Mouse (Mus musculus) MEL (cell line): ENCODE results near the gene Adsl.

Source experiments
- CHD1 ChIP-seq: IDR thresholded peaks from 2 replicates; pipeline ENCODE4 v1.6.1; 2012; ENCODE audit warnings: low read depth, mild to moderate bottlenecking, inconsistent platforms, low read length, improper control_type of control experiment
- CTCF ChIP-seq, 3 experiments: IDR thresholded peaks in 2 of 3; conservative IDR thresholded peaks in 1 of 3; 2 replicates each; pipeline ENCODE4 v1.5.1; 2011 to 2012; ENCODE audit warnings: low read length in 3 of 3, low read depth in 2 of 3, mild to moderate bottlenecking in 2 of 3, improper control_type of control experiment in 1 of 3, inconsistent platforms in 1 of 3, mixed read lengths in 1 of 3, moderate library complexity in 1 of 3; ENCODE audit not compliant: control insufficient read depth in 1 of 3, insufficient read depth in 1 of 3, poor library complexity in 1 of 3, severe bottlenecking in 1 of 3
- E2F4 ChIP-seq: IDR thresholded peaks from 2 replicates; pipeline ENCODE4 v1.6.1; 2011; ENCODE audit warnings: low read depth, low read length, improper control_type of control experiment, borderline replicate concordance
- ELF1 ChIP-seq: IDR thresholded peaks from 2 replicates; pipeline ENCODE4 v1.6.1; 2014; ENCODE audit warnings: low read depth, mild to moderate bottlenecking, inconsistent platforms, low read length, improper control_type of control experiment, moderate library complexity
- EP300 ChIP-seq, 2 experiments: IDR thresholded peaks; 2 replicates each; pipeline ENCODE4 v1.6.1; 2011; ENCODE audit warnings: improper control_type of control experiment in 2 of 2, low read length in 2 of 2, low read depth in 1 of 2, mild to moderate bottlenecking in 1 of 2
- ETS1 ChIP-seq: IDR thresholded peaks from 2 replicates; pipeline ENCODE4 v1.6.1; 2012; ENCODE audit warnings: low read depth, mild to moderate bottlenecking, inconsistent platforms, low read length, improper control_type of control experiment, moderate library complexity
- KAT2A ChIP-seq: conservative IDR thresholded peaks from 2 replicates; pipeline ENCODE4 v1.6.1; 2012; ENCODE audit warnings: low read depth, low read length, improper control_type of control experiment, inconsistent platforms
- MAFK ChIP-seq: IDR thresholded peaks from 2 replicates; pipeline ENCODE4 v1.6.1; 2011; ENCODE audit warnings: low read depth, mild to moderate bottlenecking, low read length, improper control_type of control experiment, borderline replicate concordance
- POLR2A ChIP-seq, 2 experiments: IDR thresholded peaks; 2 replicates each; pipeline ENCODE4 v1.6.1; 2011 to 2012; ENCODE audit warnings: low read length in 2 of 2, mild to moderate bottlenecking in 2 of 2, control low read depth in 1 of 2, improper control_type of control experiment in 1 of 2, low read depth in 1 of 2, moderate library complexity in 1 of 2; ENCODE audit not compliant: control insufficient read depth in 1 of 2, insufficient read depth in 1 of 2, poor library complexity in 1 of 2
- RCOR1 ChIP-seq: IDR thresholded peaks from 2 replicates; pipeline ENCODE4 v1.6.1; 2012; ENCODE audit warnings: low read depth, mild to moderate bottlenecking, inconsistent platforms, low read length, improper control_type of control experiment
- TBP ChIP-seq: IDR thresholded peaks from 2 replicates; pipeline ENCODE4 v1.8.0; 2011; ENCODE audit warnings: low read depth, low read length, improper control_type of control experiment
- UBTF ChIP-seq: IDR thresholded peaks from 2 replicates; pipeline ENCODE4 v1.6.1; 2012; ENCODE audit warnings: low read depth, mild to moderate bottlenecking, inconsistent platforms, low read length, improper control_type of control experiment, moderate library complexity, borderline replicate concordance; ENCODE audit not compliant: insufficient read depth
- ZC3H11A ChIP-seq: IDR thresholded peaks from 2 replicates; pipeline ENCODE4 v1.6.1; 2012; ENCODE audit warnings: low read depth, mild to moderate bottlenecking, inconsistent platforms, low read length, improper control_type of control experiment
- ZKSCAN1 ChIP-seq: IDR thresholded peaks from 2 replicates; pipeline ENCODE4 v1.6.1; 2012; ENCODE audit warnings: low read depth, mild to moderate bottlenecking, inconsistent platforms, low read length, improper control_type of control experiment, moderate library complexity

DNA sequence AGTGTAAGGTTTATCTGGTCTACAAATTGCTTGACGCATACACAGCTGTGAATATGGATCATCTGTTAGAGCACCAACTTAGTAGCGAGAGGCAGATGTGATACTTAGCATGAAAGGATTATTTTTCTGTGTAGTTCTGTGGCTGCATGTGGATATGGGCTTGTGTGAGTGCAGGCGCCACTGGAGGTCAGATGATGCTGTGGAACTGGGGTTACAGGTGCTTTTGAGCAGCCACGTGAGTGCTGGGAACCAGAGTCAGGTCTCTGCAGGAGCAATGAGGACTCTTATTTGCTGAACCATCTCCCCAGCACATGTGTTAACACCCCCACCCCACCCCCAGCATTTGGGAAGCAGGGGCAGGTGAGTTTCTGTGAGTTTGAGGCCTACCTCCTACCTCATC is 1.1 kb downstream of the Adsl start:
- no peak for TF ChIP-seq ELF1
- TF ChIP-seq E2F4, result no peak
- no peak for TF ChIP-seq POLR2A (IDR thresholded peaks at IDR 0.05; ENCODE audit: control insufficient read depth in 1 of 2, insufficient read depth in 1 of 2, low read depth in 1 of 2, low read length in 2 of 2, poor library complexity in 1 of 2)
- TF ChIP-seq ZKSCAN1, result no peak
- no peak for TF ChIP-seq MAFK
- TF ChIP-seq EP300 (IDR thresholded peaks at IDR 0.05; ENCODE audit: low read depth in 1 of 2, low read length in 2 of 2), result no peak
- no peak for TF ChIP-seq CTCF (IDR thresholded peaks at IDR 0.05 in 2 of 3, conservative IDR thresholded peaks at IDR 0.05 in 1 of 3; ENCODE audit: control insufficient read depth in 1 of 3, insufficient read depth in 1 of 3, low read depth in 2 of 3, low read length in 3 of 3, poor library complexity in 1 of 3, severe bottlenecking in 1 of 3)
- TF ChIP-seq KAT2A, result no peak
- TF ChIP-seq ZC3H11A, result no peak
- peak; percentile 41; the same call in 1 of the 2 replicates for TF ChIP-seq ETS1
- no peak for TF ChIP-seq TBP
- no peak for TF ChIP-seq UBTF
- TF ChIP-seq RCOR1, result no peak
- TF ChIP-seq CHD1, result no peak
